In the genomic region with DNA sequence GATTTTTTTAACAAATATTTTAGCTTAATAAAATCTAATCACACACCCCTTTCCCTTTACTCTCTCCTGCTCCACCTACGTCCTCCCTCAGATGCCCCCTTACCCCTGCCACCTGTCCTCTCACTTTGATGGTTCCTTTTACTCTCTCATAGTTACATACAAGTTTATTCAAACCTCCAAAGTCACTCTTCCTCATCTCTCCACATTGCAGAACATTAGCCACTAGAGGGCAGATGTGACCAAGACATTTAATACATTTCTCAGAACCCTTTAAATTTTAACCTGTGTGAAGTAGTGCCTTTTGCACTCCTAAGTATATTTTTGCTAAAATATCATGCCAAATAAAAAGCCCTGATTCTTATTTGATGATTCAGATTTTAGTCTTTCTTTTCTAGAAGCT, we compare ENCODE assay signal across 9 mouse cellular contexts. TPM values are rescaled to one million over a fixed set of nuclear protein-coding genes. Genes with fewer than 3 reads are reported as not detected.
DNase-seq lines count a peak whose midpoint lies in the region; ATAC-seq and TF ChIP-seq lines count a peak whose summit lies in the region.
"Had no signal": no experiment of that assay in that cellular context is flagged by ENCODE, and none has a peak within 500 bp of the region (broad histone marks: within the 10 kb centered on the region; RNA-seq: fewer than 3 reads in every experiment).

No protein-coding gene starts in this region.

- 38% methylated on average over 1 of the region's 1 CpGs for WGBS in embryonic facial prominence, embryonic 11.5 days
- 38% methylated on average over 1 of the region's 1 CpGs for WGBS in embryonic facial prominence, embryonic 10.5 days
- WGBS in liver, embryonic 14.5 days (ENCODE audit: insufficient replicate concordance) = 34% methylated on average over 1 of the region's 1 CpGs
- WGBS in liver, embryonic 11.5 days = 41% methylated on average over 1 of the region's 1 CpGs
- 22% methylated on average over 1 of the region's 1 CpGs for WGBS in kidney, embryonic 16.5 days
- WGBS in neural tube, embryonic 12.5 days = 50% methylated on average over 1 of the region's 1 CpGs

- TF ChIP-seq EP300 in liver, embryonic 14.5 days (IDR thresholded peaks at IDR 0.05; ENCODE audit: low read depth) = no peak

- no peak overlapping the region for H3K4me2 ChIP-seq in embryonic facial prominence, embryonic 11.5 days (ENCODE audit: low read depth, low read length)
- no peak overlapping the region for H3K4me2 ChIP-seq in liver, embryonic 14.5 days (ENCODE audit: low read depth)
- no peak overlapping the region for H3K4me2 ChIP-seq in liver, embryonic 11.5 days
- H3K4me2 ChIP-seq in kidney, embryonic 16.5 days (replicated peaks; ENCODE audit: low read depth, low read length) = no peak overlapping the region
- H3K4me2 ChIP-seq in neural tube, embryonic 12.5 days (replicated peaks) = no peak overlapping the region

- no peak overlapping the region for H3K4me3 ChIP-seq in embryonic facial prominence, embryonic 11.5 days (ENCODE audit: low read depth, low read length)
- no peak overlapping the region for H3K4me3 ChIP-seq in embryonic facial prominence, embryonic 10.5 days
- no peak overlapping the region for H3K4me3 ChIP-seq in liver, embryonic 14.5 days (ENCODE audit: insufficient read depth in 1 of 2, low read depth in 2 of 2, low read length in 2 of 2)
- no peak overlapping the region for H3K4me3 ChIP-seq in liver, embryonic 11.5 days (ENCODE audit: low read depth, low read length)
- no peak overlapping the region for H3K4me3 ChIP-seq in kidney, embryonic 16.5 days (ENCODE audit: low read length)
- H3K4me3 ChIP-seq in neural tube, embryonic 12.5 days = no peak overlapping the region

- no peaks in the 10 kb centered on the region for H3K36me3 ChIP-seq in embryonic facial prominence, embryonic 11.5 days (replicated peaks; ENCODE audit: control insufficient read depth, insufficient read depth, low read depth, low read length)
- H3K36me3 ChIP-seq in embryonic facial prominence, embryonic 10.5 days (replicated peaks) = no peaks in the 10 kb centered on the region
- H3K36me3 ChIP-seq in liver, embryonic 14.5 days (replicated peaks; ENCODE audit: control insufficient read depth, insufficient read depth, low read depth) = no peaks in the 10 kb centered on the region
- H3K36me3 ChIP-seq in liver, embryonic 11.5 days (ENCODE audit: control insufficient read depth, insufficient read depth, low read length) = no peaks in the 10 kb centered on the region
- H3K36me3 ChIP-seq in kidney, embryonic 16.5 days (ENCODE audit: insufficient read depth, low read length) = no peaks in the 10 kb centered on the region
- H3K36me3 ChIP-seq in neural tube, embryonic 12.5 days = no peaks in the 10 kb centered on the region

- H3K9me3 ChIP-seq in embryonic facial prominence, embryonic 11.5 days (replicated peaks; ENCODE audit: control insufficient read depth, low read length) = no peaks in the 10 kb centered on the region
- no peaks in the 10 kb centered on the region for H3K9me3 ChIP-seq in embryonic facial prominence, embryonic 10.5 days
- no peaks in the 10 kb centered on the region for H3K9me3 ChIP-seq in liver, embryonic 14.5 days (ENCODE audit: control insufficient read depth, low read length)
- no peaks in the 10 kb centered on the region for H3K9me3 ChIP-seq in liver, embryonic 11.5 days (ENCODE audit: control insufficient read depth, low read length)
- no peaks in the 10 kb centered on the region for H3K9me3 ChIP-seq in kidney, embryonic 16.5 days (ENCODE audit: low read length)
- no peaks in the 10 kb centered on the region for H3K9me3 ChIP-seq in neural tube, embryonic 12.5 days

- no peaks in the 10 kb centered on the region for H3K27me3 ChIP-seq in embryonic facial prominence, embryonic 11.5 days (ENCODE audit: control insufficient read depth, insufficient read depth, low read length)
- no peaks in the 10 kb centered on the region for H3K27me3 ChIP-seq in embryonic facial prominence, embryonic 10.5 days (replicated peaks; ENCODE audit: low read depth, poor library complexity, severe bottlenecking)
- H3K27me3 ChIP-seq in liver, embryonic 14.5 days (ENCODE audit: control insufficient read depth, insufficient read depth, low read length) = no peaks in the 10 kb centered on the region
- H3K27me3 ChIP-seq in liver, embryonic 11.5 days (replicated peaks; ENCODE audit: control insufficient read depth, insufficient read depth, low read length) = no peaks in the 10 kb centered on the region
- no peaks in the 10 kb centered on the region for H3K27me3 ChIP-seq in kidney, embryonic 16.5 days (ENCODE audit: insufficient read depth, low read length)
- no peaks in the 10 kb centered on the region for H3K27me3 ChIP-seq in neural tube, embryonic 12.5 days (replicated peaks)

- no peaks in the 10 kb centered on the region for H3K4me1 ChIP-seq in embryonic facial prominence, embryonic 11.5 days (ENCODE audit: control insufficient read depth, insufficient read depth, low read length)
- H3K4me1 ChIP-seq in embryonic facial prominence, embryonic 10.5 days = no peaks in the 10 kb centered on the region
- H3K4me1 ChIP-seq in liver, embryonic 14.5 days (replicated peaks; ENCODE audit: control insufficient read depth in 2 of 2, insufficient read depth in 2 of 2, low read length in 1 of 2) = no peaks in the 10 kb centered on the region
- H3K4me1 ChIP-seq in liver, embryonic 11.5 days (replicated peaks; ENCODE audit: control insufficient read depth, insufficient read depth, low read length) = no peaks in the 10 kb centered on the region
- no peaks in the 10 kb centered on the region for H3K4me1 ChIP-seq in kidney, embryonic 16.5 days (ENCODE audit: insufficient read depth, low read length)
- H3K4me1 ChIP-seq in neural tube, embryonic 12.5 days = no peaks in the 10 kb centered on the region

- no peak for ATAC-seq in embryonic facial prominence, embryonic 11.5 days (replicated peaks; ENCODE audit: insufficient number of reproducible peaks, low FRiP score, low TSS enrichment, low read depth)
- no peak for ATAC-seq in liver, embryonic 14.5 days (ENCODE audit: insufficient read depth)
- ATAC-seq in liver, embryonic 11.5 days (replicated peaks; ENCODE audit: low FRiP score) = no peak
- ATAC-seq in kidney, embryonic 16.5 days (ENCODE audit: low FRiP score, low TSS enrichment) = peak; percentile 19; the same call in 1 of the 2 replicates
- peak; percentile 21; the same call in 1 of the 2 replicates for ATAC-seq in neural tube, embryonic 12.5 days (ENCODE audit: low FRiP score, low read depth)

- TF ChIP-seq CTCF in liver, embryonic 14.5 days (IDR thresholded peaks at IDR 0.05; ENCODE audit: low read depth) = peak; percentile 23; the same call in 1 of the 2 replicates

- no peak overlapping the region for H3K9ac ChIP-seq in embryonic facial prominence, embryonic 11.5 days (replicated peaks; ENCODE audit: low read length)
- H3K9ac ChIP-seq in liver, embryonic 14.5 days (replicated peaks) = no peak overlapping the region
- H3K9ac ChIP-seq in liver, embryonic 11.5 days (ENCODE audit: low read depth, low read length) = no peak overlapping the region
- no peak overlapping the region for H3K9ac ChIP-seq in kidney, embryonic 16.5 days (replicated peaks; ENCODE audit: low read length)
- no peak overlapping the region for H3K9ac ChIP-seq in neural tube, embryonic 12.5 days

- H3K27ac ChIP-seq in embryonic facial prominence, embryonic 11.5 days (replicated peaks; ENCODE audit: low read depth, low read length) = no peak overlapping the region
- no peak overlapping the region for H3K27ac ChIP-seq in embryonic facial prominence, embryonic 10.5 days (replicated peaks)
- H3K27ac ChIP-seq in liver, embryonic 14.5 days = no peak overlapping the region
- no peak overlapping the region for H3K27ac ChIP-seq in liver, embryonic 11.5 days (ENCODE audit: low read depth, low read length)
- H3K27ac ChIP-seq in kidney, embryonic 16.5 days (ENCODE audit: low read length) = no peak overlapping the region
- no peak overlapping the region for H3K27ac ChIP-seq in neural tube, embryonic 12.5 days

- DNase-seq in embryonic facial prominence, embryonic 11.5 days (ENCODE audit: low spot score) = peak; percentile 74
- DNase-seq in embryonic facial prominence, embryonic 10.5 days (ENCODE audit: low spot score) = no peak
- no peak for DNase-seq in liver, embryonic 14.5 days (ENCODE audit: low read depth in 3 of 3, low spot score in 3 of 3)
- no peak for DNase-seq in liver, embryonic 11.5 days (ENCODE audit: low spot score)
- DNase-seq in cerebellum, postnatal 14 days = peak; percentile 42 to 52
- DNase-seq in natural killer cell, adult 2 months (ENCODE audit: low spot score in 2 of 2) = no peak

RNA-seq across cellular contexts. Expression of gene Ifi44, which starts 33.5 kb away (rescaled TPM):
- 0.18 and 0.31 TPM in 2 replicates for polyA plus RNA-seq in embryonic facial prominence, embryonic 11.5 days (2014; fragmentation: Nextera tagmentation; extraction: Ambion mirVana)
- not detected in 2 replicates for polyA plus RNA-seq in embryonic facial prominence, embryonic 10.5 days (2016; fragmentation: Nextera tagmentation; extraction: Ambion mirVana)
- polyA plus RNA-seq in liver, embryonic 14.5 days (2012; rRNA removed) = 0.04 and 0.11 TPM in 2 replicates
- 0.09 and 0.18 TPM in 2 replicates for polyA plus RNA-seq in liver, embryonic 14.5 days (2014; fragmentation: Nextera tagmentation; extraction: Ambion mirVana)
- 0.08 TPM in 1 of 2 replicates, not detected in the other for polyA plus RNA-seq in liver, embryonic 11.5 days (2014; fragmentation: Nextera tagmentation; extraction: Ambion mirVana)
- 2.6 and 3.3 TPM in 2 replicates for polyA plus RNA-seq in kidney, embryonic 16.5 days (2015; fragmentation: Nextera tagmentation; extraction: Ambion mirVana)
- polyA plus RNA-seq in neural tube, embryonic 12.5 days (2016; fragmentation: Nextera tagmentation; extraction: Ambion mirVana) = 0.14 TPM in 1 of 2 replicates, not detected in the other

RNA-seq across cellular contexts. Expression of gene Ifi44l, which starts 46.4 kb away (rescaled TPM):
- 0.15 TPM in 1 of 2 replicates, not detected in the other for polyA plus RNA-seq in embryonic facial prominence, embryonic 11.5 days (2014; fragmentation: Nextera tagmentation; extraction: Ambion mirVana)
- polyA plus RNA-seq in embryonic facial prominence, embryonic 10.5 days (2016; fragmentation: Nextera tagmentation; extraction: Ambion mirVana) = not detected in 2 replicates
- not detected in 2 replicates for polyA plus RNA-seq in liver, embryonic 14.5 days (2012; rRNA removed)
- not detected in 2 replicates for polyA plus RNA-seq in liver, embryonic 14.5 days (2014; fragmentation: Nextera tagmentation; extraction: Ambion mirVana)
- not detected in 2 replicates for polyA plus RNA-seq in liver, embryonic 11.5 days (2014; fragmentation: Nextera tagmentation; extraction: Ambion mirVana)
- polyA plus RNA-seq in kidney, embryonic 16.5 days (2015; fragmentation: Nextera tagmentation; extraction: Ambion mirVana) = not detected in 2 replicates
- polyA plus RNA-seq in neural tube, embryonic 12.5 days (2016; fragmentation: Nextera tagmentation; extraction: Ambion mirVana) = not detected in 2 replicates
- polyA plus RNA-seq: spleen, adult 2 months had no signal

Comparison
In these comparisons a context has a peak if more than half of its experiments do, and no peak if none do; other contexts are left out.
1. DNase-seq: peak in embryonic facial prominence, embryonic 11.5 days (single experiment) and cerebellum, postnatal 14 days (2 of 2); none in embryonic facial prominence, embryonic 10.5 days (single experiment), liver, embryonic 14.5 days (0 of 3), liver, embryonic 11.5 days (single experiment) and natural killer cell, adult 2 months (0 of 2).
2. ATAC-seq: peak in kidney, embryonic 16.5 days (single experiment) and neural tube, embryonic 12.5 days (single experiment); none in embryonic facial prominence, embryonic 11.5 days (single experiment), liver, embryonic 14.5 days (single experiment) and liver, embryonic 11.5 days (single experiment).